Mouse (Mus musculus) cerebellum, adult 18-20 months (tissue): Measurements from ENCODE around the gene Zfp704.

Experiments
- DNase-seq, 2 experiments: peaks; one replicate each; pipeline ENCODE4 v3.0.0; 2021

Zfp704 gene

DNA sequence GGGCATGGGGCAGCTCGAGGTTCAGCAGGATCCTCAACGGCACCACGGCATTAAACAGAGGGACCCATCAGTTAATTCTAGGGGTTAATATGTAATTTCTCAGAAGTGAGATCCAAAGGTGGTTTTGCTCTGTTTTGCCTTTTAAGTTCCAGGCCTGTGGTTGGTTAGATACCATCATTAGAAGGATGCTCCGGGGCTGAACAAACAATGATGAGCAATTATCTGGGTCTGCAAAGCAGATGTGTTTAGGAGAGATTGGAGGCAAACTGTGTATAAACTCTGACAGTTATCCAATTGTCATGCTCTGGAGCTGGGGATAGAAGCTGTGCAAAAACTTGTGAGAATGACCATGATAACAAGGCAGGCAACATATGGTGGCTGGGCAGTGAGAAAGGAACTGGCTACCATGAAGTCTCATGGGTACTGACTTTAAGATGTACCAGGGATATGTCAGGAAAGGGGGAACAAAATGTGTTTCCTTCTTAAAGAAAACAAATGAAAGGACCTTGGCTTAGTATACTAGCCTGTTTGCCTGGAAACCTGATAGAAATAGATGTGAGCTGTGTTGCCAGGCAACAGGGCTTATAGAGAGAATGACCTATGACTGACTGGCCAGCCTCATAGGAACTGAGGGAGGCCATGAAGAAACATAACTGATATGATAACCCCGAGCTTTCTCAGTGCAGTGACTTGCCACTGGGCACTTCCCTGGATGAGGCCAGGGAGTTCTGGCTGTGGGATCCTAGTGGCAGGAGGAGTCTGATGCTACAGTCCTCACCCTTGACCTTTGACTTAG is 206.4 kb downstream of the Zfp704 start:
- DNase-seq, result no peak

DNA sequence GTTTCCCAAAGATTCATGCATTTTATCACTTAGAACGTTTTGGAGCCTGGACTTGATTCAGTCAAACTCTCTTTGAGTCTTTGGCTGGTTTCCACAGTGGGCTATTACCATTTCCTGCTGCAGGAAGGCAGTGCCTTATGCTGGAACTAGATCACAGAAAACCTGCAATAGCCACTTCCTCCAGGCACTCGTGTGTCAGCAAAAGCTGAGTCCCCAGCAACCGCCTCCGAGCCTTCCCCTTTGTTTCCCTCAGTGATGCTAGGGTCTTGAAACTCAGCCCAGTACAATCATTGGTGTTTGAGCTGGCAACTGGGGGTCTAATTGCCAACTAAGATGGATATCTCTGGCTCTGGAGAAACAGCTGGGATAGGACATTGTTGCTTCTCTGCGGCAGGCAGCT is 207.0 kb downstream of the Zfp704 start:
- no peak for DNase-seq

DNA sequence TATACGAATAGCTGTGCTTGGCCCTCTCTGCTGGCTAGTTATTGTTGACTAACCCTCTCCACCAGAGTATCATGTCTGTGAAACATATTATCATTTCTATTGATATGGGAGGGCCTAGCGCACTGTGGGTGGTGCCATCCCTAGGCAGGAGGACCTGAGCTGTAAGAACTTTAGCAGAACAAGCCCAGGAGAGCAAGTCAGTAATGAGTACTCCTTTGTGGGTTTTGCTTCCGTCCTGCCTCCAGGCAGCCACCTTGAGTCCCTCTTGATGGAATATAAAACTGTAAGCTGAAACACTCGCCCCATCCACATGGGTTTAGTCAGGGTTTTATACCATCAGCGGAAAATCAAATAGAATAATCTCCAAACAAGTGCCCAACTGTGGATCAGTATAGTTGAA is 207.5 kb downstream of the Zfp704 start:
- DNase-seq, result no peak

DNA sequence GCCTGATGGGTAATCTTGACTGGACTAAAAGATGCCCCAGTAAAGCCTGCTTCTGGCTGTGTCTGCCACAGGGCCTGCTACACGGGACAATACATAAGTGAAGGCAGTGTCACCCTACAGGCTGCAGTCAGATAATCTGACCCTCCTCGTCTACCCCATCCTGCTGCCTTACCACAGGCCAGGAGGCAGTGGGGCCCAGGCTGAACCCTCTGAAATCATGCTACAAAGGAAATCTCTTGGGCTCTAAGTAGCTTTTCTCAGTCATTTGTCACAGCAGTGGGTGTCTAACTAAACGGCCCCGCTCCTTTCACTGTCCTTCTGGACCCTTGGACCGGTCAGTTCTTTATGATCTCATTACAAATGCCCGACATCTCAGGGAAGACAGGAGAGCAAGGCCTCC is 208.2 kb downstream of the Zfp704 start:
- DNase-seq, result no peak

DNA sequence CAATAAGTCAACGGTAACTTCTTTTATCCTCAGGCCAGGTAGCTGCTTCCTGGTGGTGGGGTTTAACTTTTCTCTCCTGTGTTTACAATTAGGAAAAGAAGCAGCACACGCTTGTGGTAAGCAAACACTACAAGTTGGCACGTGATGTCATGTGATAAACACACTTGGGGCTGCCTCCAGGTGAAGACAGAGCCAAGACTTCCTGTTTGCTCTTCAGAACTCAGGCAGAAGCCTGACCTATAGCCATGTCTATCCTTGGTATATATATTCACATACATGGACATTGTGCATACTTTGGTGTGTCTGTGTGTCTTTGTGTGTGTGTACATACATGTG is 209.0 kb downstream of the Zfp704 start:
- DNase-seq, result no peak

DNA sequence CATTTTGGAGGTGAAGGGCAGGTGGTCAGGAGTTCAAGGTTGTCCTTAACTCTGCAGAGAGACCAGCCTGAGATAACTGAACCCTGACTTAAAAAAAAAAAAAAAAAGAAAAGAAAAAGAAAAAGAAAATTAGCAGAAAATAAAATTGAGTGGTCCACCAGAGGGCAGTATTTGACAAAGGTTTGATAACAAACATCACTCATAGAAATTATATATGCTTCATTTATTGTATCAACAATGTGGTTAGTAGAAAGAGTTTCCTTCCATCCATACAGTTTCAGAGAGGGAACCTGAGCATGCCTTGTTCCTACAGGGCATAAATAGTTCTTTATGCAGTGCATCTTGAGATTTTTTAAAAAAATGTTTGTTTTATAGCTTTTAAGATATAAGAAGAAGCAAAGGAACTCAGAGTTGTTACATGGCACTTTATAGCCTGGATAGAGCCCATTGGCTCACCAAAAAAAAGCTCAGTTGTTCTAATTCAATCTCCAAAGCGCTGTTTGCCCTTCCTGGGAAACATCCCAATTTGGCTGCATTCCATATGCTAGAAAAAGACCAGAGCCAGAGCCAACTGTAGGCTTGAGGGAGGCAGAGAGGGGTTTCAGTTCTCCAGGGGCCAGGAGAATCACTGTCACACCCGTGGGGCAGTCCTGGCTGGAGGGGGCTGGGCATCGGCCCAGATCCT is 209.5 kb downstream of the Zfp704 start:
- peak; percentile 19 to 42 for DNase-seq

DNA sequence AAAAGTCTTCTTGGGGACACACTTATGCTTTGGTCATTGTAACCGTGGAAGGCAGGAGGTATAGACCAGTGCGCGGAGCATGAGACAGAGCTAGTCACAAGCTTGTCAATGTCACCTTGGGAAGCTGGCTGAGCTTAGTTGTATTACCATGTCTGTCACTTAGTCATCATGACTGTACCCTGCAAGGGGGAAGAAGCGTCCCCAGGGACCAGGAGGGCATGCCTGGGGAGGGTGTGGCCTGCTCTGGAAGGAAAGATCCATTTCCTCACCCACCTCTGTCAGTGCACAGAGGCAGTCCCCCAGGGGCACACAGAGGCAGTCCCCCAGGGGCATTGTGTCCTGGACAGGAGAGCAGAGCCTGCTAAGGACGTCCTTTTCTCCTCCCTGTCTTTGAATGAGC is 211.6 kb downstream of the Zfp704 start:
- no peak for DNase-seq
